Mouse (Mus musculus): ENCODE measurements around the gene Islr. TPM values are rescaled to one million over a fixed set of nuclear protein-coding genes. Genes with fewer than 3 reads are reported as not detected.
A peak's percentile ranks its signal among the peaks of the same experiment; 100 is the strongest.

Islr gene
- total RNA-seq, 2 experiments from 2014 or later = 15.8 to 16.2 TPM

- DNase-seq (ENCODE audit: low spot score in 2 of 2) = peak; percentile 32 to 44
- intact Hi-C loops (cut with DNase I) = no loop called here
Observed at GRCm38 (mm10) chr9:58225915-58226913, 22.1 kb upstream of the Islr start.

DNA sequence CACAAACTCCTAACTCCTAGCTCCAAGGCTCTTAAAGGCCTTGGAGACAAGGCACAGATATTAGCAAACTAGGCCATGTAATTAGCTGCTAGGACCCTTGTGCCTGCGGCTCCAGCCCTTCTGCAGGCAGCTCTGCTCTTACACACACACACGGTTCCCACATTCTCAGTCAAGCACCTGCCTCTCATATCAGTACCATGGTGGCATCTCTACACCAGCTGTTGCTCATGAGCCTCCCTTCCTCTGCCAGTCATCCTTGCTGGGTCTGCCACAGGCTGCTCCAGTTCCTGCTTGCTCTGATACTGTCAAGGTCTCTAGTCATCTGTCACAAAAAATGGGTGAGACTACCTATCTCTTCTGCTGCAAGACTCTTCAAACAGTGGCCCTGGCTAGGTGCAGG lies 20.2 kb upstream of the Islr start:
- DNase-seq (ENCODE audit: low spot score in 2 of 2) = no peak
- intact Hi-C loops (cut with DNase I) = no loop called here

DNA sequence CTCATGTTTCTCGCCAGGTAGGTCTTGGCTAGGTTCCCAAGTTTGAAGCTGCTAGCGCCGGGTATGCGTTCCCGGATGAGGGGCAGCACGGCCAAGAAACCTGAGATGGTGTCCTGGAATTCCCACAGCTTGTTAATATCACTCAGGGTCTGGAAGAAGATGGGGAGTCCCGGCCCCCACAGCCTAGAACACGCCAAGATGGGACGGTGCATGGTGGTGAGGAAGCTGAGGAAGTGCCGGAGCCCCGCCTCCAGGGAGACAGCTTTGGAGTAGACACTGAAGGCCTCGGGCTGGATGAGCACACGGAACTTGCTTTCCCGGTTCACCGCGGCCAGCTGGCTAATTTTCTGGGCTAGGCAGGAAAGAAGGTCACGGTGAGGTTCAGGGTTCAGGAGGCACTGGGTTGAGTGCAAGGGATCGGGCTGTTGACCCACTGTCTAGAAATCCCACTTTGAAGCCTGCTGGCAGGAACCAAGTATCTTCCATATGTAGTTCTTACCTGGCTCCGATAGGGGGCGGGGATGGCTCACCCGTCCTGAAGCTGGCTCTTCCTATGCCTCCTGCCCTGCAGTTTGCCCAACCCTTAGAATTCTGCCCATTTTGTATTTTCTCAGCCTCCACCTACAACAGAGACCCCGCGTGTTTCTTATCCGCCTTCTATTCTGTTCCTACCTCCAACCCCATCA lies 16.3 kb upstream of the Islr start:
- DNase-seq (ENCODE audit: low spot score in 2 of 2) = peak in 1 of 2 experiments; percentile 56
- intact Hi-C loops (cut with DNase I) = no loop called here

- intact Hi-C loops (cut with DNase I) = no loop called here
- DNase-seq (ENCODE audit: low spot score in 2 of 2) = no peak
Observed at GRCm38 (mm10) chr9:58218539-58218938, 14.4 kb upstream of the Islr start.

- peak; percentile 40 to 64 for DNase-seq (ENCODE audit: low spot score in 2 of 2)
- intact Hi-C loops (cut with DNase I) = no loop called here
Observed at GRCm38 (mm10) chr9:58216402-58216801, 12.3 kb upstream of the Islr start.

DNA sequence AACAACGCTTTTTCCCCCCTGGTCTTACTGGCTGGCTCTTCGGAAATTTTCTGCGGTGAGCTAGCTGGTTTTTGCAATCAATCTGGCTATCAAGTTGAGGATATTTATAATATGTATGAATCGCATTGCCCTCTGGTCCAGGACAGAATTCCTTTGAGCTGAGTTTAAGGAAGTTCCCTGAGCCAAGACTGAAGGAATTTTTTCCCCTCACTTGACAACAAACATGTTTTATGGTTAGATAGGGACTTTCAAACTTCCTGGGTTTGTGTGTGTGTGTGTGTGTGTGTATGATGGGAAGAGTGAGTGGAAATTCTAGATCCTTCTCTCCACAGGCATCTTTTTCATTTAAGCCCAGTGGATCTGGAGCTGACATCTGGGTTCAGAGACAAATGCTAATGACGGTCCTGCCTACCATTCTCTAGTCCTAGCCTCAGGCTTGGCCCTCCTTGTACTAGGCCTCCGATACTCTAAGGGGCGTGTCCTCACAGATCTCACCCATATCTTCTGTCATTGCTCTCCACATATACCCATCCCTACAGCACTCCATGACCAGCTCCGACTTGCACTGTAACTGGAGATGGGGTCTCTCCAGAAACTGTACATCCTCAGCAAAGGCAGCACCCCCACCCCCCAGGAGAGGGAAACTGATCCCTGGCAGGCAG lies 10.5 kb upstream of the Islr start:
- no peak for DNase-seq (ENCODE audit: low spot score in 2 of 2)
- intact Hi-C loops (cut with DNase I) = no loop called here

DNA sequence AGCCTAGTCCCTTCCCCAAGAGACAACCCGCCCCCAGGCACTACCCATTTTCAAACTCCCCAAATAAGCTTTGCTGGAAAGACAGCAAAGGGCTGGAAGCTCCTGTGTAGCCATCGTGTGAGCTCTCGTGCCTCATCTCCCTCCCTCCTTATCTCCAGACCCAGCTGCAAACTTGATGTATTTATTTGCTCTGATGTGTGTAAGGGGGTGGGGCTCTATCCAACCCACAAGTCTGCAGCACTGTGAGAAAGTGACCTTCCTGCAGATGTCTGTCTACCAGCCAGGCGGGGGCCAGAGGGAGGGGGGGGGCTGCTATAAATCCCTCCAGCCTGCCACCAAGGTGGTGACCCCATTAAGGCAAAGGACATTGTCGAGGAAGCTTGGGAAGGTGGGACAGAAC lies 9.8 kb upstream of the Islr start:
- intact Hi-C loops (cut with DNase I) = no loop called here
- DNase-seq (ENCODE audit: low spot score in 2 of 2) = no peak

DNA sequence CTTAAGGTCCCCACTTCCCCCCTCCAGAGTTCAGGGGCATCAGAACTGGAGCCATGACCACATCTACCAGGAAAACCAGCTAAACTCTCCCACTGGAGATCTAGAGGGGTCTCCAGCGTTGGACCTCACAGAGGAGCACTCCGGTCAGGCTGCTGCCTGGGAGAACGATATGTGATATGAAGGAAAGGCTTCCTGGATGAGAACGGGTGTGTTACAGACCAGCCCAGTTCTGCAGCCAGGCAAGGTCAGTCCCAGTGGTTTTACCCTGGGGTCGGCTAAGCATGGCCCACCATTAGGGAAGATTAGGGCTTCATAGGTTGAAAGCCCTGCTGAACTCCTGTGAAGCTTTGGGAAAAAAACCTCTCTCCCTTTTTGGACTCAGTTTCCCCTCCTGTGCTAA lies 9.3 kb upstream of the Islr start:
- DNase-seq (ENCODE audit: low spot score in 2 of 2) = no peak
- intact Hi-C loops (cut with DNase I) = no loop called here

DNA sequence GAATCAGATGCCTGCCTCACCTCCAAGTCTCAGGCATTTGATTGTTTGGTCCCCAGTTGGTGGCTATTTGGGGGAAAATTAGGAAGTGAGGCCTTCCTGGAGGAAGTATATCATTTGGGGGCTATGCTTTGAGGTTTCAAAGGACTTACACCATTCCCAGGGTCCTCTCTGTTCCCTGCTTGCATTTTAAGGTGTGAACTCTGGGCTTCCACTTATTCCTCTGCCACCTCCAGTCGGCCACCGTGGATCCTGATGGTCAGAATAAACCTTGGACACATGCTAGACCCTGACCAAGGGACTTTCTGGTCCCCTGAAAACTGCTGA lies 6.2 kb upstream of the Islr start:
- intact Hi-C loops (cut with DNase I) = no loop called here
- no peak for DNase-seq (ENCODE audit: low spot score in 2 of 2)

GRCm38 (mm10) chr9:58209462-58210303 lies 5.6 kb upstream of the Islr start:
- intact Hi-C loops (cut with DNase I) = no loop called here
- DNase-seq (ENCODE audit: low spot score in 2 of 2) = peak in 1 of 2 experiments; percentile 65

DNA sequence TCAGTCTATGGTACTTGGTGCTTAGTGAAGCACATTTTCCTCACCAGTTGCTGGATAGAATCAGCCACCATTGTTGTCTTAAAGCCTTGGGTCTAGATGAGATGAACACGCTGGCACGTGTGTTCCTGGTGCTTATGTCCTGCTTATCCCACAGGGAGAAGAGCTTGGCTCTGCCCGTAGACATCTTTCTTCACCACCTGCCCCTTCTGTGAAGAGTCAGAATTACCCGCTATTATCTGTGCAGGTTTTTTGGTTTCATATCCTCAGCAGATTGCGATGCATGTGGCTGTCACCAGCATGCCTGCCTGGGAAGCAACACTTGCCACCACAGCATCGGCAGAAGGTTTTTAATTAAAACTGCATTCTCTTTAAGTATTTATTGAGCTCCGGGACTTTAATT lies 1.9 kb upstream of the Islr start:
- intact Hi-C loops (cut with DNase I) = no loop called here
- no peak for DNase-seq (ENCODE audit: low spot score in 2 of 2)

DNA sequence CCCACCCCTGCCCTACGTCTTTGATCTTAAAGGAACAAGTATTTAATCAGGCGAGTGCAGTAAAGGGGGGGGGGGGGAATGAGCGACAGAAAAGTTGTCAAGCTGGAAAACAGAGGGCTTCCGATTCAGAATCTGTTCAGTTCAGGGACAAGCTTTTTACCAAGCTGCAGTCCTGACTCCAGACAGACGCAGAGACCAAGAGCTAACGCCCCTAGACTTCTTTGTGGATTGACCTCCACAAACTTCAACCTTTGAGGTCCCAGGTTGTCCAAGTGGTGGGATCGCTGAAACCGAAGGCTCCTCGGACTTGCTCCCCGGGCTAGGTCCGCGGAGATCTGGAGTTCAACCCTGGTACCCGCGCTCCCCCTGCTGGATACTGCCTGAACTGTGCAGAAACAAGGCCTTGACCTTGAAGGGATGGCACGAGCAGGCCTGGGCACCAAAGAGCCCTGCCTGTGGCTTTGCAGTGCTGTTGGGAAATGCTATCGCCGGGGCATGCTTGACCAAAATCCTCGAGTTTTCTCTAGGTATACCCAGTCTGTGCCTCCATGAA lies 418 bp upstream of the Islr start:
- intact Hi-C loops (cut with DNase I) = loop anchor here (2.0 to 5.0 kb wide), 3 partner anchors 92 to 166 kb away; no protein-coding TSS in a partner anchor
- peak; percentile 81 to 89 for DNase-seq (ENCODE audit: low spot score in 2 of 2)

- intact Hi-C loops (cut with DNase I) = loop anchor here (5.0 kb wide), 1 partner anchor 91 kb away; no protein-coding TSS in a partner anchor
- DNase-seq (ENCODE audit: low spot score in 2 of 2) = peak; percentile 71 to 92
Observed at GRCm38 (mm10) chr9:58202676-58203453, 1.2 kb downstream of the Islr start.

- intact Hi-C loops (cut with DNase I) = loop anchor here (5.0 kb wide), 1 partner anchor 90 kb away; no protein-coding TSS in a partner anchor
- DNase-seq (ENCODE audit: low spot score in 2 of 2) = peak in 1 of 2 experiments; percentile 68
Observed at GRCm38 (mm10) chr9:58201861-58202549, 2.1 kb downstream of the Islr start.

GRCm38 (mm10) chr9:58201091-58201842 lies 2.8 kb downstream of the Islr start:
- peak in 1 of 2 experiments; percentile 64 for DNase-seq (ENCODE audit: low spot score in 2 of 2)
- intact Hi-C loops (cut with DNase I) = loop anchor here (5.0 kb wide), 1 partner anchor 89 kb away; no protein-coding TSS in a partner anchor

DNA sequence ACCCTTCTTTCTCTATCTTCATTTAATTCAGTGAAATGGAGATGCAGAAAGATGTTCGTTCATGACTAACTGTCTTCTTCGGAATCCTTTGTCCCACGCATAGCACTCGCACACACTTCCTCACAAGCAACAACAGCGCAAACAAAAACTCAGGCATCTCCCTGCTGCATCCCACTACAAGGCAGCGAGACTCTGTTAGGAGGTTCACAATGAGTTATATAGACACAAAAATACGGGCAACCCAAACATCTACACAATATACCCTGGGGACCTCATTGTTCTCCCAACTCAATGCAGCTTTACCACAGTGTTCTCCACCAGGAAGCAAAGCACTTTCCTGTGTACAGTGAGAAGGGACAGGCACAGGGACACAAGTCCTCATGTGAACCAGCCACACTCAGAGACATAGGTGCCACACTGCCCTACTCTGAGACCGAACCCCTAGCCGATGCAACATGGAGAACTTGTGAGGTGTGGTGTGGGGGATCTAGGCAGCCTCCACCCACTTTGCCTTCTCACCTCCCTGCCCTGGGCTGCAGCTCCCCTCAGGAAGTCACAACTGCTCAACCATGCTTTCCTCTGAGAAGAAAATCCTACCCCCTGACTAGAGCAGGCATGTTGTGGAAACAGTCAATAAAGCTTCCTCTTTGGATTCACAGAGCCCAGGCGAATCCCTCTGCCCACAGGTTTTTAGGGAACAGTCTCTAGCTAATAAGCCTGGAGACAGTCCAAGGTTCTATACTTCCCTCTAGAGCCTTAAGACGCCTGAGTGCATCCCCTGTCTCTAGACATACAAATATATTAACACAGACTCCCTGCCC lies 3.6 kb downstream of the Islr start:
- intact Hi-C loops (cut with DNase I) = loop anchor here (5.0 kb wide), 1 partner anchor 88 kb away; no protein-coding TSS in a partner anchor
- DNase-seq (ENCODE audit: low spot score in 2 of 2) = peak in 1 of 2 experiments; percentile 52

Measured in left cerebral cortex, postnatal 14 days (tissue).